Mouse (Mus musculus) adrenal gland, postnatal 36 days (tissue): ENCODE measurements around the gene Tmem81. TPM values are rescaled to one million over a fixed set of nuclear protein-coding genes. Genes with fewer than 3 reads are reported as not detected.

ENCODE experiments used
- DNase-seq, 2 experiments: peaks; one replicate each; pipeline ENCODE4 v3.0.0; 2021; ENCODE audit warnings: mixed read lengths in 1 of 2
- total RNA-seq, 2 experiments: library from RNA; stranded (reverse); gene quantifications; 2 replicates each; pipeline ENCODE4 v1.2.3; 2021

The Tmem81 gene
- total RNA-seq, 2 experiments from 2014 or later: 3.1 to 3.9 TPM

DNA sequence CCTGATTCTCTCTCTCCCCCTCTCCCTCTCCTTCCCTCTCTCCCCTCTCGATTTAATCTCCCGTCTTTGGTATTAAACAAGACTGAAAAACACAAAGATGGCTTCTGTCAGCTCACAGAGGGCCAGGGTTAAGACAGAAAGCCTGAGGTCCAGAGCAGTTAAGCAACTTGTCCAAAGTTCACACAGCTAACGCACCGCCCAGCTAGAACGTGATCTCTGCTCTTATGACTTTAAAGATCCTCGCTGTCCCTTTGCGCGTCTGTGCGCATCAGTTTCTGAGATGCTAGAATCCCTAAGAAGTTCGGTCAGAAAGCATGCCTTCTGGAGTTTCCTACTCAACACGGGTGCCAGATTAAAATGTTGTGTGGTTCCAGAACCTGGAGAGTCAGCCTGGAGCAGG lies 13.7 kb downstream of the Tmem81 start:
- no peak for DNase-seq

DNA sequence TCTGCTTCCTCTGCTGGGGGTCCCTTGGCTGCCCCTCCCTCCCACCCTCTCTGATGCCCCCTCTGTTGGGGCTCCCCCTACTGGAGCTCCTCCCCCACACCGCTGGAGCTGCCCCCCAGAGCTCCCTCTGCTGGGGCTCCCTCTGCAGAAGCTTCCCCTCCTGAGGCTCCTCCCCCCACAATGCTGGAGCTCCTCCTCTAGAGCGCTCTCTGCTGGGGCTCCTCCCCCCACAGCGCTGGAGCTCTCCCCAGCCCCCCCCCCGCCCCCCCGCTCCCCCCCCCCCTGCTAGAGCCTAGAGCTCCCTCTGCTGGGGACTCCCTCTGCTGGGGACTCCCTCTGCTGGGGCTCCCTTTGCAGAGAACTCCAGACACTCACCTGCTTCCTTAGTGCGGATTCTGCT lies 14.7 kb downstream of the Tmem81 start:
- DNase-seq: peak; percentile 67 to 81

DNA sequence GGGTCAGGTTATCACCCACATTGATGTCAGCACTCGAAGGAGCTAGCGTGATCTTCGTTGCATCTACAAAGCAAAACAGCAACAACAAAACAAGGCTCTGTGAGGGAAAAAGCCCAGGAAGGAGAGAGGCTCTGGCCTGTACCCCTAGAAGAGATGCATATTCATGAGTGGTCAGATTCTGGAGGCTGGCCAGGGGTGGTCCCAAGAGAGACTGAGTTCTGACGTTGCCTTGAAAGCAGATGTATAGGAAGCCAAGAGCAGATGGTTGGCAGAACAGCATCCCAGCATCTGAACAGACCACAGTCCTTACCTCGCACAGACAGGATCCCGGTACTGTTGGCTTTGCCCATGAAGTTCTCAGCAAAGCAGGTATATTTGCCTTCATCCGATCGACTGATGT lies 17.0 kb downstream of the Tmem81 start:
- no peak for DNase-seq

DNA sequence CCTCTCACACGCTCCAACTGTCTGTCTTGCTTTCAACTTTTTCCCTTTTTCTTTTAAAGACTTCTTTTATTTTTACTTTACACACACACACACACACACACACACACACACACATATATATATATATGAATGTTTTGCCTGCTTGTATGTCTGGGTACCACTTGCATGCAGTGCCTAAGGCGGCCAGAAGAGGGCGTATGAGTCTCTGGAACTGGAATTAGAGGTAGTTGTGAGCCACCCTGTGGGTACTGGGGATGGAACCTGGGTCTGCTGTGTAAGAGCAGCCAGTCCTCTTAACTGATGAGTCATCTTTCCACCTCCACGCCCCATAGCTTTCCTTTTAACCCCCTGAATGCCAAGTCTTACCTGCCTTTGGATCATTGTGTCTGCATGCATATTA lies 17.9 kb downstream of the Tmem81 start:
- DNase-seq: no peak

DNA sequence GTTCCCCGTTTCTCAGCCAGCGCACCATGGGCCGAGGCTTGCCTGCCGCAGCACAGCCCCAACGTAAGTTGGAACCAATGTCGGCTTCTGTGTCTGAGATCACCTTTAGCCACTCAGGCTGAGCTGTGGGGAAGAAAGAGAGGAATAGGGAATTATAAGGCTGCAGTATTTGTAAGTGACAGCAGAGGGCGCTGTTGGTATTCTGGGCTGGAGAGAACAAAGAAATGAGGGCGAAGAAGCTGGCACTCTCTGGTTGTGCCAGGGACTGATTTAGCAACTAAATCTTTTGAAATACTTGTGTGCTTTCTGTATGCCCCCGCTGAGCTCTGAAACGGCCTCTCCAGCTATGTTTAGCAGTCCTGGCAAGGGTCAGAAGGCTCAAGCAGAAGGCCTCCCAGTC lies 19.8 kb downstream of the Tmem81 start:
- DNase-seq: peak; percentile 55 to 74

DNA sequence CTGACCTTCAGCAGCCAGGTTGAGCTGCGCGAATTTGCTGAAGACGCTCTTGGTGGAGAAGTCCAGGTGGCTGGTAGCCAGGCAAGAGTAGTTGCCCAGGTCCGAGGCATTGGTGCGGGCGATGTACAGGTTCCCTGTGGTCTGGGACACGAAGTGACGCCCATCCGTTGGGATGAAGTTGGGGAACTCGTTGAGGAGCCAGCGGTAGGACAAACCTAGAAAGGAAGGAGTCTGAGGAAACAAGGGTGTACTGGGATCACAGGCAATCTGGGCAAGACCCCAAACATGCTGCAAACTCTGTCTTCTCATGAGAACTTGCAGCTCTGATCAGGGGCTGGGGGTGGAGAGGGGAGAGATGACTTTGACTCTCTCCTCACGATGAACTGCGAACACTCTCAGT lies 22.0 kb downstream of the Tmem81 start:
- DNase-seq: no peak

DNA sequence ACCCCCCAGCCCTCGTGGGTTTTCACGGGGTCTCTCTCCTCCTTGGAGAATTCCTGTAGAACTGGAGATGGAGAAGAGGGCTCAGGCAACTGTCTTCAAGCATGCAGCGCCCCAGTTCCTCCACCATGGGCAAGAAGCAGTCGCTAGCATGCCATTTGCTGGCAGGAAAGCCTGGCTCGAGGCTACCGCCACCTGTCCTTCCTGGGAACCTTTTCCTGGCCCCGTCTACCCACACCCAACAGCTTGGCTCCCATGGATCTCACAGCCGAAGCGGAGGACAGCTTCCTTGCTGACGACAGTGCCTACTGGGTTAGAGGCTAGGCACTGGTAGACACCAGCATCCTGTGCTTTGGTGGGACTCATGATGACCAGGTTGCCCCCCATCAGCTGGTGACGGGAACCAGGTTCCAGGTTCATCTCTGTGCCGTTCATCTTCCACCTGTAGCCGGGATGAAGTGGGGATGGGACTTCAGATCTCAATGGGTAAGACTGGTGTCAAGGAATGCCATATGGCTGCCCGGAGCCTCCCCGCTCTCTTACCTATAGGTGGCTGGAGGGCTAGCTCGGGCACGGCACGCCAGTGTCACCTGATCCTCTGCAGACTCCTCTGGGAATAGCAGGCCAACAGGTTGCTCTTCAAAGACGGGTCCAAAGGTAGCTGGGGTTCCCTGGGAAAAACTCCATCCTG lies 22.8 kb downstream of the Tmem81 start:
- DNase-seq: no peak

DNA sequence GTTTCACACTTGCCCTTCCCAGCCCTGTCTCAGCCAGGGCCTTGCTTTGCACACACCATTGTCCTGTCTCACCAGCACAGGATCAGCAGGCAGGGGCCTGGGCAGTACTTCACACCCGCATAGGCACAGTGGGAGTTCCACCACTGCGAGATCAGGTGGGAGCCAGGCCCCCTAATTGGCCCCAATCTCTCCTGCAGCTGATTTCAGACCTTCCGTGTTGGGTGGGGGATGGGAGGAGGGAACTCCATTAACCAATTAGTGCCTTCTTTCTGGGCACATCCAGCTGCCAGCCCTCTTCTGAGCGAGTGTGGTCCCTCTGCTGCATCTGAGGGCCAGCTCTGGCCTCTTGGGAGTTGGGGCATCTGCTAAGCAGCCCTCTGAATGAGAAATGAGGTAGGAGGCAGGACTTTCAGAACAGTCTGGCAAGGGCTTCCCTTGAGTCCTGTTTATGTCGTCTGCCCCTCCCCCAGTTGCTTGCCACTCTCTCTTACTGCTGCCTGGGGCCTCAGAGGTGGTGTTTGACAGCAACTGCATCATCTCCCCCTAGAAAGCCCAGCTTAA lies 24.7 kb downstream of the Tmem81 start:
- no peak for DNase-seq

DNA sequence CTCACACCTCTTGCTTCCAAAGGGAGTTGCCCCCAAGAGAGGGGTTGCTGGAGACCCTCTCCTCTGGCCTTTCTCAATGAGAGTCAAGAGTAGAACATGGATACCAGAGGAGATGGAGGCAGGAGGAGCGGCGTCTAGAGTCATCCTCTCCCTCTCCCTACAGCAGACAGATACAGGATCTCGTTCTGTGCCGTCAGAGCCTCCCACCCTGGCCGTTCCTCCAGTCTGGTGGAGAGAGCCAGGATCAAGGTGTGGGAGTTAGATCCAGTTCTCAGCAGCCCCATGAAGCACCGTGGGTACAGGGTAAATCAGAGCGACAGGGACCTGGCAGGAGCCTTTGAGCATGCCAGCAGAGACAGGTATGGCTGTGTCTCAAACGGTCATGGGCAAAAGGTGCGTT lies 26.5 kb downstream of the Tmem81 start:
- no peak for DNase-seq

DNA sequence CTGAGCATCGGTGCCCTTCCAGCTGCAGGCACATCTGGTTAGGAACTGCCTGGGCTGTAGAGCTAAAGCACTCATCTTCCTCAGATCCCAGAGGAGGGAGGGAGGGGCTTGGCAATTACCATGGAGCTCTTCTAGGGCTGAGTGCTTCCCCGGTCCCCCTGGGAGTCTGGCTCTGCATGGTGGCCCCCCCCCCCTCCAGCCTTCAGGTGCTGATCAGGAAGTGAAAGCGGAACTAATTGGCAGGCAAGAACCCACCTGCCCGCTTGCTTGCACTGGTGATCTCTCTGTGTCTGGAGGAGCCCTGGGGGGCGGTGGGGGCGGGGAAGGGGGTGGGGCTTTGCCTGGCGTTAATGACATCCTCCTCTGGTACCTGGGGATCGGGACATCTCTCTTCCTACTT lies 27.8 kb downstream of the Tmem81 start:
- DNase-seq: no peak

DNA sequence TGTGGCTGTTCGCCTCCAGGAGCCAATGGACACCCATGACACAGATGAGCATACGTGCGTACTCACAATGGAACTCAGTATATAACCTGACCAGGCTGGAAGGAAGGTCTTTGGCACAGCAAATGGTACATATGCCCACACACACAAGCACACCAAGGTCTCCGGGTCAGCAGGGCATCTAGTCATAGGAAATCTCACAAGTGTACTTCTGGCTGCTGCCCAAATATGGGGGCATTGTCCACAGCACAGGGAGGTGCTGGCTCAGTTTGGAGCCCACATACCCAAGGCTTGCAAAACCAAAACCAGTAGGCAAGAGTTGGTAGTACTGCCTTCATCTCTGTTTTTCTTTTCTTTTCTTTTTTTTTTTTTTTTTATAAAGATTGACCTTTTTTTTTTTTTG lies 29.5 kb downstream of the Tmem81 start:
- DNase-seq: no peak

DNA sequence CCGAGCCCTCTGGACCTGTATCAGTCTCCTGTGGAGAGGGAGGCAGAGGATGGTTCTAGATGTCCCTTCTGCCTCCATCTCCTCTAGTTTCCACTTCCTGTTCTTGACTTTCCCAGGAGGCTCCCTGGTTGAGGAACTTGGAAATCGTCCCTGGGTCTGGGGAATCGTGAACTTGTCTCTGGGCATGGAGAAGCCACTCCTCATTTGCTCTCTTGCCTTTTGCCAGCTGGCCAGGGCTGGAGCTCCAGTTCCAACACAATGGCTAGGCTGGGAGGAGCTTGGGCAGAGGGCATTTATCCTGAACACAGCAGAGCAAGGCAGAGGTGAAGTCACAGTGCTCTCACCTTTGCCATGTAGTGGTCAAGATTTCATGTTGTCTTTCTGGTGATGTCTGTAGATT lies 30.4 kb downstream of the Tmem81 start:
- no peak for DNase-seq

DNA sequence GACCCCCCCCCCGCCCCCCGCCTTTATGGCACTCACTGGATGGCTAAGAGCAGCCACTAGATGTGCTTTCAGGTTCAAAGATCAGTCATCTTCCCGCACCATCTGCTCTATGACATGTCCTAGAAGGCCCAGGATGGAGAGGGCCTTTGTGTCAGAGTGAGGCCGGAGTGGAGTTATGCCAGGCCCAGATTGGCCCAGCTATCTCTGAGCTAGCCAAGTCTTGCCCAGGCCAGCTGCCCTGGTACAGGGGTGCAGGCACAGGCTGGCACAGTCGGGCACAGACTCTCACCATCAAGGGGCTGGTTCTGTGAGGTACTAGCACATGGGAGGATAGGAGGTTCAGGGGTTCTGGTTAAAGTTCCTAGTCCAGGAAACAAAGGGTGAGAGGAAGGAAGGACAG lies 31.7 kb downstream of the Tmem81 start:
- no peak for DNase-seq

DNA sequence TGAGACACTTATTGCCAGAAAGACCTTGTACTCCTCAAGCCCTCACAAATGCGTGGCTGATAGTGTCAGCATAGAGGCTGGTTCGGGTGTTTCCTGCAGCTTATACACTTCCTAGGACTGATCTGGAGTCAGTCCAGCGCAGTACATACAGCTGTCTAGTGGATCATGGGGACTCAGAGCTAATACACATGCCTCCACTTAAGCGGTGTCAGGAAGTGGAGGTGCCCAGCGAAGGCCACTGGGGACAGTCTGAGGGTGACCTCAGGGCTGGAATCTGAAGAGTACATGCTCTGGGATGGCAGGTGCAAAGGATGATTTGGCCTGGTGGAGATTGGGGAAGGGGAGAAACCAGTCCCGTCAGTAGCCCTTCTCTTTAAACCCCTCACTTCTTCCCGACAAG lies 34.7 kb downstream of the Tmem81 start:
- no peak for DNase-seq

DNA sequence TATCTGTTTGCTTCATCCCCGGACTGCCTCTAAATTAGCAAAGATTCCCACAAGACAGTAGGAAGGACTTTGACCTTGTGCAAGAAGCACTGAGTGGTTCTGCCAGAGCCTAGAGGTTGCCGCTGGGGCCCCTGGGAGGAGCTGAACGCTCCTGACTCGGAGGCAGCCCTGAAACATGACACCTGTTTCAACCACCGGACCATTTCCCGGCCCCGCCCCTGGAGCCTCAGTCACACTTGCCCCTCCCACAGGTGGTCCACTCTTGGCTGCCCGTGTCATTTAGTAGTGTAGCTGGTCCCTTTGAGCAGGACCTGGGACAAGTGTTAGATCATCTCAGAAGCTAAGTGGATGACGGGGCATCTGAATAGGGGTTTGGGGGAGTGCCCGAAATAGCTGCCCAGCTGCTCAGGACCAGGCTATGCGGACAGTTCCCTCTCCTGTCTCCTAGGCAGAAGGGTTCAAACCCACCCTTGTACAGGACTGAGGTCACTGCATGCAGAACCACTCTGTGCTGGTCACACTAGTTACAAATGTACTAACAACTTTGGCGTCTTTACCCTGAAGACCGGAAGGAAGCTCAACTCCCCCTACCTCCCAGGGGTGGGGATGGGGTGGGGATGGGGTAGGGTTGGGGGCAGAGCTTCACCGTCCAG lies 35.3 kb downstream of the Tmem81 start:
- no peak for DNase-seq

DNA sequence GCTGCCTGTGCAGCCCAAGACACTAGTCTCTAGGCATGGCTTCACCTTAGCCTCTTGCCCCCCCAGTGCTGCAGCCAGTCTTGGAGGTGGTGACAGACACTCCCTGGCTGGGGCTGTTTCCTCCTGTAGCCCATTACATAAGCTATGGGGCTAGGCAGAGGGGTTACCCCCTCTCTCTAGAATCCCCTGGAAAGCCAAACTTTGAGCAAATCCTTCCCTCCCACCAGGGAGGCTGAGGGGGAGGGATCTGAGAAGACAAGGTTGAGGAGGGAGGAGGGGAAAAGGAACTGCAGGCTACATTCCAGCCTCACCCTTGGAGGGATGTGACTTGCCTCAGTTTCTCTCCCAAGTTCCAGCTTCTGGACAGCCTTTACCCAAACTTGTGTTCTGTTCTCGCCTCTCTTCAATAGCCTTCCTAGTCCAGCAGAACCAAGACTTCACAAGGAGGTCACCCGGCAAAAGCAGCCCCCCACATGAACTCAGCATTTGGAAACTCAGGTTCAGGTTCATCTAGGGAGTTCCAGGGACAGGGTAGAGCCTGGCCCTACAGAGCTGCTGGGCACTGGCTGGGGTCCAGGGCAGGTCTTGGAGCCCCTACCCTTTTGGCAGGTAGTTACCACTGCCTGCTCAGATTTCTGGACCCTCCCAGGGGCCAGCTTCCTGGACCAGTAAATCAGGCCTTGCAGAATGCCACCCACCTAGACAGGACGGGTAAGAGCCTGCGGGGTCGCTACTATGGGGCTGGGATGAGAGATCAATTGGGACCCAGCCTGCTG lies 36.0 kb downstream of the Tmem81 start:
- DNase-seq: no peak

DNA sequence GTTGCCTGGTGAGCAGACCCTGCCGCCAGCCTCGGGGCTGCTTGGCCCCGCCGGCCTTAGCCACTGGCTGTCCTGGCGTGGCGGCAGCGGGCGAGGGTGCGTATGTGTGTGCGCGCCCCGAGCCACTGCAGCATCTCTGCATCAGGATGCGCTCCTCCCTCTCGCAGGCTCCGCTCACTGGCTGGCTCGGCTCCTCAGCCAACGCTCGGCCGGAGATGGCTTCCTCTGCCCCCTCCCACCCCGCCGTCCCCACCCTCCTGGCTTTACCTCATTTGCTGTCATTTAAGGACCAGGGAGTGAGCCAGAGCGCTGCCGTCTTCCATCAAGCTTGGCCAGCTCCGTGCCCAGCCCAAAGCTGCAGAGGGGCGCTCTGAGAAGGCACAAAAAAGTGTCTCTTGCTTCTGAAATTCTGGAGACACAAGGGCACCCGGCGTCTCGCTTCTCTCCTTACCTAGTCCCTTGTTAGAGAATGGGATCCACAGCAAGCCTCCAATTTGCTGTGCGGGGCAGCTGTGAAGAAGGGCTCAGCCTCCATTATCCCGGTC lies 36.8 kb downstream of the Tmem81 start, which contains the start of gene Cntn2:
Gene Cntn2 (minus strand): TSS at position 495 of the 545 bp plus-strand sequence.
- no peak for DNase-seq

DNA sequence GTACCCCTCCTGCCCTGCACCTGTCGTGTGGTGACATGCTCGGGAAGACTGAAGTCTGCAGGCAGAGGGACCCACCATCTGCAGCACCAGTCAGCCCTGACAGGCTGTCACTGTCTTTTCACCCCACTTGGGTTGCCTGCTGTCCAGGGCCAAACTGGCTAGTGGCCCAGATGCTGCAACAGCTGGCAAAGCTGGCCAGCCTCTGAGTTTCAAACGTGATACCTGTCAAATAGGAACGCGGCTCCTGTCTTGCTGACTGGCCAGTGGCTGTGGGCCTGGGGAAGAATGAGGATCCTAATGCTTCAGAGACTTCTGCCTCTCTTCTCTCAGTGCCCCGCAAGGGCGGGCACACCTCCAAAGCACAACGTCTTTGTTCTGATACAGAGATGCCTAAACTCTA lies 37.8 kb downstream of the Tmem81 start:
- DNase-seq: no peak

DNA sequence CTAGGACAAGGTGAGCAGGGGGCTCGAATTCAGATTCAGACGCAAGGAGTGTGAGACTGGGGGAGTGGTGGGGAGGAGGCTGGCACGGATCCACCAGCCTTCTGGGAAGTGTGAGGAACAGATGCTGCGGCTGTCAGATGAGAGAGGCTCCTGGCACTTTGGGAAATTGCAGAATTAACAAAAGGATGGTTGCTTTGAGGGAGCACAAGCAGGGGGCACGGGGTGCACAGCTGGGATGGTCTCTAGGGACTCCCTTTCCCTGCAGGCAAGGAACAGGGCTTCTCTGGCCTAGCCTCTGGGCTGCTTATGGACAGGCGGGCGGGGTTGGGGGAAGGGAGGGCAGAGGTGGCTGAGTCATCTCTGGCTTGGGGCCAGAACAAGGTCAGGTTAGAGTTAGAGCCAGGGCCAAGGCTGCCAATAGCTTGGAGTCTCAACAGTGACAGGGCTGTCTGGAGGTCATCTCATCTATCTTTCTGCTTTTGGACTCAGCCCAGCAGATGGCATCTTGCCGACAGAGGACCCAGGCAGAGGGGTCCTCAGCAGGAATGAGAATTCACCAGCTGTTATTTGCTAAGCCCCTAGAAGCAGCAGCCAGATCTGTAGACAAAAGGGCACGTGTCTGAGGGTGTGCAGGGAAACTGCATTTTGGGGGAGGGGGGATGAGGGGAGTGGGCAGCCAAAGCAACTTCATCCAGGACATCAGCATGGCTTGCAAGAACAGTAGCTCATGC lies 52.0 kb downstream of the Tmem81 start:
- DNase-seq: peak; percentile 90
